Mouse (Mus musculus): ENCODE results near the gene Tmem131.

Tmem131 gene

DNA sequence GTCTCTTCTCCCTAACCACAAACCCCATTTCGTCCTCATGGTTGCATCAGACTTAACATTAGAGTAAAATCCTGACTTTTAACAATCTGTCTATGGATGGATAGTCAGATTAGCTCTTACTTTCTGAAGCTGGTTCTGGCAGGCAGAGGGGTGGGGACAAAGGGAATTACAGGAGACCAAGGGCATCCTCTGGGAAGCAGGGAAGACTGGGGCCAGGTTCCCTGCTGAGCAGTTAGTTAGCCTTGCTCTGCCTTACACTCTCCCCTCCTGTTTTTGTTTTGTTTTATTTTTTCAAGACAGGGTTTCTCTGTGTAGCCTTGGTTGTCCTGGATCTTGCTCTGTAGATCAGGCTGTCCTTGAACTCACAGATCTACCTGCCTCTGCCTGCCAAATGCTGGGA, 173.5 kb downstream of the Tmem131 start:
- DNase-seq: no peak

DNA sequence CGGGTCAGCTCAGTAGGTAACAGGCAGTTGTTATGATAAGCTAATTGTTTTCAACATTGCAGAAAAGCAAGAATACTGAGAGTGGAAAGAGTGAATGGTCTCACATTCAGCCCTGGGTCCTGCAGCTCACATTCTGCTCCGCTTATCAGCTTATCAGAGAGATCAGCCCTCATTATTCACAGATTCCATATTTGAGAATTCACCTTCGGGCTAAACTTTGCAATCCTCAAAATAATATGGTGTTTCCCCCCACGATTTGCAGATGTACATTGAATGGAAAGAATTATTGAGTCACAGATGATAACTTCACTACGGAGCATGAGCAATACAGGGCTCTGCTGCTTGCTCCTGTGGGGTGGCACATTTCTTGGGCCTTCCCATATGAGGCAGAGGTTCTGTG, 174.7 kb downstream of the Tmem131 start:
- no peak for DNase-seq

DNA sequence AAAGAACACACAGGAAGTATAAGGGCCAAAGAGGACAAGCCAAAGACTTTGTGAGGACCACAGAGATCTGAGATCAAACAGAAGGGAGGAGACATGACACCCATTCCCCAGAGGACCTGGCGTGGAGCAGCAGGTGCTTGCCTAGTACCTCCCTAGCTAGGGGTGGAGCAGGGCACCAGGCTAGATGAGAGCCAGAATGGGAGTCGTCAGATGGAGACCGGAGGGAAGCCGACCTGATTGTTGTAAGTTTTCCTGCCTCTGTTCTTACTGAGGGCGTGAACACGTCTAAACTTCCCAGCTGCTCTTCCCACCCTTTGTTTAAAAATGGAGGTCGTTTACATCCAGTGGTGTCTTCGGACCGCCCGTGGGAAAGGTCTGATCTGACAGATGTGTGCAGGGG, 176.1 kb downstream of the Tmem131 start:
- DNase-seq: no peak

DNA sequence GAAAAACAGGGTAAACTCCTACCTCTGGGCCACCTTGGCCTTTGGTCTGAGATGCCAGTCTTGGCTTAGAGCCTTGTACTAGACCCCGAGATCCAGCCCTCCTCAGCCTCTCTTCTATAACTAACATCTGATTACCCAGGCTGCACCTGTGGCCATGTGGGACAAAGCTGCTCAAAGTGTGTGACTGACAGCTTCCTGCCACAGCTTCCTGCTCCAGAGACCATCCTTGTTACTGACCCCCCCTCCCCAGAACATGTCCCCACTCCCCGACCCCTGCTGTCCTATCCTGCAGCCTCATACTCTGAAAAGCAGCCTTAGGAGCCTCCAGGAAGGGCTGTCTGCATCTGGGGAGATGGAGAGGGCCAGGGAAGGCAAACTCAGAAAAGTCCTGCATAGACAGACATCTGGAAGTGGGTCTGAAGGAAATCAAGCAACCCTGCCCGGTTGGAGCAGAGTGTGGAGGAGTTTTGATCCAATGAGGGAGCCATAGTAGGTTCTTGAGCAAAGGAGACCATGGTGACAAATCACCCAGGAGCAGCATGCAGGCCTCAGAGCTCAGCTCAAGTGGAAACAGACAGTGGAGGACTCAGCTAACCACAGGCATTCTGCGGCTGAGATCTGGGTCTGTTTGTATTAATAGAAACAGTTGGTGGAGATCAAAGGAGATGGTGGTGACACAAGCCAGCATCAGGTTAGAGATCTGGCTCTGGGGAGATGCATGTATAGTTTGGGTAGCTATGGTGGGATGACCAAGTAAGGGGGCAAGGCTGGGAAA, 176.8 kb downstream of the Tmem131 start:
- peak in 1 of 2 experiments; percentile 24 for DNase-seq

DNA sequence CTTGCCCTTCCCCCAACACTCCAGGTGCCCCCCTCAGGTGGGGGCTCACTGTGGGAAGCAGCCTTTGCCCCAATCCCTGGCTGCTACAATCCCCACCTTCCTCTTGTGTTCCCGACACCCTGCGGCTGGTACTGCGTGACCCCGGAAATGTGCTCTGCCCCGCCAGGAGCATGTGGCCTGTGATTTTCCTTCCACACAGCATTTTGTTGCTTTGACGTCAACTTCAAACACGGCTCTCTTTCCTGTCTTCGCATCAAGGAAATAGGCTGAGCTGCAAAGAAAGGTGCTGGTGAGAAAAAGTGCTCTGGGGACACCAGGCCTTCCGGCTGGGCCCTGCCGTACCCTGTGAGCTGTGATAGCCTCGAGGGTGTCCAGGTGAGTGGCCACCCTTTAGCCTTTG, 181.9 kb downstream of the Tmem131 start, which contains the start of gene Zap70:
Gene Zap70 (plus strand): TSS at position 231 of the 400 bp plus-strand sequence.
- no peak for DNase-seq

DNA sequence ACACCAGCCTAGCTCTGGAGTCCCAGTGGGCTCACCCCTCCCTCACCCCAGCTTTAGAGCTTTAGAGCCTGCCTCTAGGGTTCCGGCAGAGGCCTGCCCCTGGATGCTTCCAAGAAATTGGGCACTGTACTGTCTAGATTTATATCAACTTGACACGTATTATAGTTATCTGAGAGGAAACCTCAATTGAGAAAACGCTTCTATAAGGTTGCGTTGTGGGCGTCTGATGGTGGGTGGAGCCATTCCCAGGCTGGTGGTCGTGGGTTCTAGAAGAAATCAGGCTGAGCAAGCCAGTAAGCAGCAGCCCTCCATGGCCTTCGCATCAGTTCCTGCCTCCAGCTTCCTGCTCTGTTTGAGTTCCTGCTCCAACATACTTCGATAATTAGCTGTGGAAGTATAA, 182.4 kb downstream of the Tmem131 start:
- DNase-seq: no peak

DNA sequence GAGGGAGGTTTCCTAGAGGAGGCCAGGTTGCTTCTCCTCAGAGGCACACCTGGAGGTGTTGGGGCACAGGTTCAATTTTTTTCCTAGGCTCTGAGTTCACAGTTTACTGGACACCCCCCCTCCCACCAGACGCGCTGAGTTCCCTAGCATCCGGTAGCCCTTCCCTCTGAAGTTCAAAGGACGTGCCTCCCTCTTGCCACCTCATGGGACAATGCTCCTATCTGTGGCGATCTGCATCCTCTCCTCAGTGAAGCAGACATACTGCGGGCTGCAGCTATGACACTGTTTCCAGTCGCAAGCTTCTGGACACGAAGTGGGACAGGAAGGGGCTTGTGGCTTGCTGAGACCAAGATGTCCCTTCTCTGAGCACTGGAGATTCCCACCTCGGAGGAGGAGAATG, 183.1 kb downstream of the Tmem131 start:
- no peak for DNase-seq

DNA sequence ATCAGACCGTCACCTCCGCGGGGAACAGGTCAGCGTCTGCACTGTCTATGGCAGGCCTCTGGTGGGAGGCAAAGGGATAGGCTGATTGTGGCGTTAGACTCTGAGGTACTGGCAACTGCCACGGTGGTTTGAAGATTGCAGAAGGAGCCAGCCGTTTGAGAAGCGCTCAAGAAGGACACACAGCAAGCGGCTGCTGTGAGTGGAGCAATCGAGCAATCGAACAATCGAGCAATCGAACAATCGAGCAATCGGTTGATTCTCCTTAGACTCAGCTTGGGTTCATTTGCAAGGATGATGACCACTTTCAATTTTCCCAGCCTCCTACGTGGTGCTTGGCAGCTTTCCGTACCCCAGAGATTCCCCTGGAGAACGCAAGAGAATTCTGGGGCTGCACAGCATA, 184.4 kb downstream of the Tmem131 start:
- DNase-seq: no peak

DNA sequence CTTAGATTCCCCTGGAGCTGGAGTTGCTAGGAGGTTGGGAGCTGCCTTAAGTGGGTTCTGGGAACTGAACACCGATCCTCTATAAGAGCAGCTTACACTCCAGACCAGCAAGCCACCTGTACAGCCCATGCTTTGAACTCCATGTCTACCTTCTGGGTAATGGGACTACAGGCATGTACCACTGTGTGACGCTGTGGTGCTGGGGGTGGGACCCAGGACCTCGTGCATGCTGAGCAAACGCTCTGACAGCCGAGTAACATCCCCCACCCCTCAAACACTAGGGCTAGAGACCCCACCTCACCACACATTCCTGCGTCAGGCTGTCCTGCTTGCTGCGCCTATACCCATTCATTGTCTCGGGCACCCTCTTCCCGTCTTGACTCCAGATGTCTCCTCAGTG, 184.9 kb downstream of the Tmem131 start:
- no peak for DNase-seq

DNA sequence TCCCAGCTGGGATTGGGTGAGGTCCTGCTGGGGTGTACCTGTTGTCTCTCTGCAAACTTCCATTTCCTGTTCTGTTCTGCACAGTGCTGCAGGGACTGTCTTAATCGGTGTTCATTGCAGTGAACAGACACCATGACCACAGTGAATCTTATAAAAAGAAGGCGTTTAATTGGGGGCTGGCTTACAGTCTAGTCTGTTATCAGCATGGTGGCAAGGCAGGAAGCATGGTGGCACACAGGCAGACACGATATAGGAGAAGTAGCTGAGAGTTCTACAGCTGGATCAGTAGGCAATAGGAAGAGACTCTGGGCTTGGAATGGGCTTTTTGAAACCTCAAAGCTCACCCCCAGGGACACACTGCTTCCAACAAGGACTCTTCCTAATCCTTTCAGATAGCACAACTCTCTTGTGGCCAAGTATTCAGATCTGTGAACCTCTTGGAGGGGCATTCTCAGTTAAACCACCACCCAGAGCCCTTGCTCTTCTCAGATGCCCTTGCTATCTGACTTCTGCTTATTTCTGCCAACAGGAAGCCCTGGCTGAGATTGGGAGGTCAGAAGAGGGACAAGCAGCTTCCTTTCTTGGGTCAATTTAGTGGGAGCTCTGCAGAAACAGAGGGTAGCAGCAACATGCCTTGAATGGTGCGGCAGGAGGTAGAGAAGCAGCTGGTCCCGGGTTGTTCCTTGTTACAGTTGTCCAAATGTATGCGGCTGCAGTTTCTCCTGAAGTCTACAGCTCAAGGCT, 189.4 kb downstream of the Tmem131 start:
- DNase-seq: no peak

DNA sequence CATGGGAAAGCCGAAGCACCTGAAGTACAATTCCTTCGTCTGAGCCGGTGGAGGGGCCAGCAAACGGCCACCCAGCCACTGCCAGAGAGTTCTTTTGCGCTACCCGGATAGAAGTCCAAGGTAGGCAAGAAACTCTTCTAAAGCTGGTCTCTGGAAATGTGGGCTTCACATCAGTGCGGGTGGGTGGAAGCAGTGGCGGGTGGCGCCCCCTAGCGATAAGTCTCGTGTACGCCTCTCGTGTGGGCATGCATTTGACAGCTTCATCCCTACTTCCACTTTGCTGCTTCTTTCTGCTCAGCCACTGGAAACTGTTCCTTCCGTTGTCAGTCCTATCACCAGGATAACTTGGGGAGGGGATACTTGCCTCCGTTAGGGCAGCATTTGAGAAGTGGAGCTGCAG, 197.0 kb downstream of the Tmem131 start:
- DNase-seq: no peak

DNA sequence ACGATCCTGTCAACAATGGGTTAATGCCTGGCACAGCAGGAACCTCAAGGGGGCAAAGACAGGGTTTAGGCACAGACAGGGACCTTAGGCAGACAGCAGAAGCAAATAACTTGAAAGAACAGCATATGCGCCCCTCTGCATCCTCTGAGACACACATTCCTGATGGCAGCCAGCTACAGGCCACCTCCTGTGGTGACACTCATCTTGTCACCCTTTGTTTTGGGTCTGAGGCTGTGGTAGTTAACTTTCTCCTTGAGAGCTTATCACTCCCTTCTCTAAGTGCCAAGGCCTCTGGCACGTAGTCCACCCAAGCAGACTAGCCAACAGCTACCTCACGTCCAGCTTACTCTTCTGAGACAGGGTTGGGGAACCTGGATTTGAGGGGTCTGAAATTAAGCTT, 197.8 kb downstream of the Tmem131 start:
- no peak for DNase-seq

DNA sequence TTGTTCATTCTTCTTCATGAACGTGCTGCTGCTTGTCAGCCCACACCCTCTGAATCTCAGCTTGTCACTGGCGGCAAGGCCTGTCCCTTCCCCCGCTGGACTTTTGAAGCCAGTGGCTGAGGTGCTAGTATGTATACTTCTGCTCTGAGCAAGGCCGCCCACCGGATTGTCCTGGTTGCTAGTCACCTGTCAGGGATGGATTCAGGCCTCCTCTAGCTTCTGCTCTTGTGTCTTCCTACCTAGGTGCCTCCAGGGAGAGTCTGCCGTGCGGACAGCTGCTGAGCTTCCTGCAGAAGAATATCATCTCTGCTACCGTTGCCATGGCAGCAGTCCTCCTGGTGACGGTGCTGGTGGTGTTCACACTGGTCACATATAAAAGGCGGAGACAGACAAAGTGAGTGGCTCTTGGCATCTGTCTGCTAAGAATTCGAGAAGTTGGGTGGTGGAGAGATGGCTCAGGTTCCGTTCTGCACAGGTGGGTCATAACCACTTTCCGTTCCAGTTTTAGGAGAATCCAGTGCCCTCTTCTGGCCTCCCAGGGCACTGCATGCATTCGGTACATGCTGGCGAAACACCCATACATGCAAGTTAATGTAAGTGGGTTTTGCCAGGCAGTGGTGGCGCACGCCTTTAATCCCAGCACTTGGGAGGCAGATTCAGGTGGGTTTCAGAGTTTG, 199.1 kb downstream of the Tmem131 start:
- DNase-seq: peak; percentile 64 to 65

DNA sequence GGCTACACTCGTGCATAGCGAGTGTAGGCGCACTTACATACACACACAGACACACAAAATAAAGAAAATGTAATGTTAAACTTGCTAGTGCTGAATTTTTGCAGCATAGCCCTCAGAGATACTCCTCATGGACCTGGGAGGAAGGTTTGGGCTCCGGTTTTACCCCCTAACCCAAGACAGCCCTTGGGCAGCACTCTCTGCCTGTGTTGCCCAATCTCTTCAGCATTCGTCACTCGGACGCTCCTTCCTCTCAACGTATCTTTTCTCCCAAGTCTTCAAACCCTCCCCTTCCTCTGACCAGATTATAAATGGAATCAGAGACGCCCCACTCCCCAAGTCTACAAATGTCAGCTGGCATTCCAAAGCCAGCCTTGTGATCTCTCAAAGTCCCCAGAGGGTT, 200.4 kb downstream of the Tmem131 start:
- no peak for DNase-seq

Measured in lung, adult 18-20 months (tissue).